Mouse (Mus musculus): ENCODE data around the gene Kcmf1. TPM values are rescaled to one million over a fixed set of nuclear protein-coding genes. Genes with fewer than 3 reads are reported as not detected.
"Not testable (repeated sequence)": the region's sequence is repeated elsewhere in the genome, so short reads cannot be mapped to it uniquely, and the experiment has no call there.

Gene Kcmf1
- polyA plus RNA-seq, 1 experiment: 108 TPM

- H3K4me1 ChIP-seq (ENCODE audit: control insufficient read depth, insufficient read depth, low read length): no peaks in the 10 kb centered on the region
- peak; percentile 27; the same call in 1 of the 2 replicates for TF ChIP-seq CTCF (IDR thresholded peaks at IDR 0.05; ENCODE audit: insufficient read depth, low read length)
- TF ChIP-seq POLR2A (IDR thresholded peaks at IDR 0.05; ENCODE audit: borderline replicate concordance, extremely low read depth, low read depth, low read length): no peak
- 25% methylated on average over 3 of the region's 3 CpGs for WGBS
Measured at GRCm38 (mm10) chr6:72831276-72831675, 68.5 kb downstream of the Kcmf1 start.

GRCm38 (mm10) chr6:72828857-72829256 lies 70.9 kb downstream of the Kcmf1 start:
- peak; percentile 18 for DNase-seq
- TF ChIP-seq CTCF (IDR thresholded peaks at IDR 0.05; ENCODE audit: insufficient read depth, low read length) (peak; percentile 55), POLR2A (IDR thresholded peaks at IDR 0.05; ENCODE audit: borderline replicate concordance, extremely low read depth, low read depth, low read length) (no peak)
- 84% methylated on average over 3 of the region's 3 CpGs for WGBS
- Histone ChIP-seq H3K4me1 (ENCODE audit: control insufficient read depth, insufficient read depth, low read length) (no peaks in the 10 kb centered on the region), H3K4me3 (replicated peaks; ENCODE audit: extremely low read depth, low read depth, low read length) (no peak overlapping the region)

More at GRCm38 (mm10) chr6:72831276-72831675, 68.5 kb downstream of the Kcmf1 start:
- peak; percentile 66 for DNase-seq
- H3K4me3 ChIP-seq (replicated peaks; ENCODE audit: extremely low read depth, low read depth, low read length): no peak overlapping the region

- 10% methylated on average over 9 of the region's 9 CpGs for WGBS
- H3K4me3 ChIP-seq (replicated peaks; ENCODE audit: extremely low read depth, low read depth, low read length); DNase-seq; H3K4me1 ChIP-seq (ENCODE audit: control insufficient read depth, insufficient read depth, low read length): not testable (repeated sequence)
Measured at GRCm38 (mm10) chr6:72828037-72828436, 71.7 kb downstream of the Kcmf1 start.

GRCm38 (mm10) chr6:72825762-72826161 lies 74.0 kb downstream of the Kcmf1 start:
- Histone ChIP-seq H3K4me1 (ENCODE audit: control insufficient read depth, insufficient read depth, low read length) (no peaks in the 10 kb centered on the region), H3K4me3 (replicated peaks; ENCODE audit: extremely low read depth, low read depth, low read length) (no peak overlapping the region)
- TF ChIP-seq CTCF (IDR thresholded peaks at IDR 0.05; ENCODE audit: insufficient read depth, low read length): no peak
- TF ChIP-seq POLR2A (IDR thresholded peaks at IDR 0.05; ENCODE audit: borderline replicate concordance, extremely low read depth, low read depth, low read length): no peak
- no peak for DNase-seq
- WGBS: 62% methylated on average over 9 of the region's 9 CpGs

- peak; percentile 17 for DNase-seq
- Histone ChIP-seq H3K4me3 (replicated peaks; ENCODE audit: extremely low read depth, low read depth, low read length) (no peak overlapping the region), H3K4me1 (ENCODE audit: control insufficient read depth, insufficient read depth, low read length) (no peaks in the 10 kb centered on the region)
- TF ChIP-seq CTCF (IDR thresholded peaks at IDR 0.05; ENCODE audit: insufficient read depth, low read length): no peak
- no peak for TF ChIP-seq POLR2A (IDR thresholded peaks at IDR 0.05; ENCODE audit: borderline replicate concordance, extremely low read depth, low read depth, low read length)
- 19% methylated on average over 26 of the region's 26 CpGs for WGBS
Measured at GRCm38 (mm10) chr6:72824971-72825737, 74.6 kb downstream of the Kcmf1 start.

- Histone ChIP-seq H3K4me1 (ENCODE audit: control insufficient read depth, insufficient read depth, low read length) (no peaks in the 10 kb centered on the region), H3K4me3 (replicated peaks; ENCODE audit: extremely low read depth, low read depth, low read length) (no peak overlapping the region)
- 52% methylated on average over 9 of the region's 9 CpGs for WGBS
- DNase-seq: no peak
- no peak for TF ChIP-seq POLR2A (IDR thresholded peaks at IDR 0.05; ENCODE audit: borderline replicate concordance, extremely low read depth, low read depth, low read length)
- no peak for TF ChIP-seq CTCF (IDR thresholded peaks at IDR 0.05; ENCODE audit: insufficient read depth, low read length)
Measured at GRCm38 (mm10) chr6:72813456-72813855, 86.3 kb downstream of the Kcmf1 start.

- TF ChIP-seq POLR2A (IDR thresholded peaks at IDR 0.05; ENCODE audit: borderline replicate concordance, extremely low read depth, low read depth, low read length) (no peak), CTCF (IDR thresholded peaks at IDR 0.05; ENCODE audit: insufficient read depth, low read length) (no peak)
- DNase-seq: no peak
- 57% methylated on average over 7 of the region's 7 CpGs for WGBS
- H3K4me3 ChIP-seq (replicated peaks; ENCODE audit: extremely low read depth, low read depth, low read length): no peak overlapping the region
- no peaks in the 10 kb centered on the region for H3K4me1 ChIP-seq (ENCODE audit: control insufficient read depth, insufficient read depth, low read length)
Measured at GRCm38 (mm10) chr6:72810248-72810647, 89.5 kb downstream of the Kcmf1 start.

GRCm38 (mm10) chr6:72809522-72810149 lies 90.1 kb downstream of the Kcmf1 start:
- TF ChIP-seq CTCF (IDR thresholded peaks at IDR 0.05; ENCODE audit: insufficient read depth, low read length): no peak
- no peak for TF ChIP-seq POLR2A (IDR thresholded peaks at IDR 0.05; ENCODE audit: borderline replicate concordance, extremely low read depth, low read depth, low read length)
- Histone ChIP-seq H3K4me3 (replicated peaks; ENCODE audit: extremely low read depth, low read depth, low read length) (no peak overlapping the region), H3K4me1 (ENCODE audit: control insufficient read depth, insufficient read depth, low read length) (no peaks in the 10 kb centered on the region)
- DNase-seq: no peak
- 70% methylated on average over 4 of the region's 4 CpGs for WGBS

- Histone ChIP-seq H3K4me3 (replicated peaks; ENCODE audit: extremely low read depth, low read depth, low read length) (no peak overlapping the region), H3K4me1 (ENCODE audit: control insufficient read depth, insufficient read depth, low read length) (no peaks in the 10 kb centered on the region)
- 49% methylated on average over 3 of the region's 3 CpGs for WGBS
- DNase-seq: no peak
- no peak for TF ChIP-seq POLR2A (IDR thresholded peaks at IDR 0.05; ENCODE audit: borderline replicate concordance, extremely low read depth, low read depth, low read length)
Measured at GRCm38 (mm10) chr6:72808342-72808741, 91.4 kb downstream of the Kcmf1 start.

GRCm38 (mm10) chr6:72803669-72804068 lies 96.1 kb downstream of the Kcmf1 start:
- 34% methylated on average over 6 of the region's 6 CpGs for WGBS
- TF ChIP-seq CTCF (IDR thresholded peaks at IDR 0.05; ENCODE audit: insufficient read depth, low read length) (no peak), POLR2A (IDR thresholded peaks at IDR 0.05; ENCODE audit: borderline replicate concordance, extremely low read depth, low read depth, low read length) (no peak)
- no peak for DNase-seq

More at GRCm38 (mm10) chr6:72803669-72804068, 96.1 kb downstream of the Kcmf1 start:
- Histone ChIP-seq H3K4me3 (replicated peaks; ENCODE audit: extremely low read depth, low read depth, low read length) (no peak overlapping the region), H3K4me1 (ENCODE audit: control insufficient read depth, insufficient read depth, low read length) (no peaks in the 10 kb centered on the region)

Measured in lung, adult 2 months (tissue).